Mouse (Mus musculus): ENCODE results near the gene Sprr2a2.
"Not testable (repeated sequence)": the region's sequence is repeated elsewhere in the genome, so short reads cannot be mapped to it uniquely, and the experiment has no call there.

Sprr2a2 gene

DNA sequence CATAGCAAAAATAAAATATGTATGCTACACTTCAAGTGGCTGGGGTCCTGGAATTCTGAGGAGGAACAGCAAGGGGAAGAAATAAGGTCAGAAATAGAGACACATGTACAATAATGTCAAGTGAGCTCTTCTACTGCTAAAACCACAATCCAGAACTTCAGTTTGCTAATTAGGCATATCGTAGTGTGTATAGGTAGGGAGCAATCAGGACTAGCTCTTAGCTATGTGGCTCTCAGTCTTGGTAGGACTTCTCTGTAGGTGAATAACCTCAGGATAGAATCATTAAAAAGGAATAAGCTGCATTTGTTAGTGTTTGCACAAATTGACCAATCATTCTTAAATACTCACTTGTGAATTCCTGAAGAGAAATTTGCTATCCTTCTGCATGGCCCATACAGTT, 58.3 kb downstream of the Sprr2a2 start:
- DNase-seq (ENCODE audit: low spot score), result not testable (repeated sequence)

DNA sequence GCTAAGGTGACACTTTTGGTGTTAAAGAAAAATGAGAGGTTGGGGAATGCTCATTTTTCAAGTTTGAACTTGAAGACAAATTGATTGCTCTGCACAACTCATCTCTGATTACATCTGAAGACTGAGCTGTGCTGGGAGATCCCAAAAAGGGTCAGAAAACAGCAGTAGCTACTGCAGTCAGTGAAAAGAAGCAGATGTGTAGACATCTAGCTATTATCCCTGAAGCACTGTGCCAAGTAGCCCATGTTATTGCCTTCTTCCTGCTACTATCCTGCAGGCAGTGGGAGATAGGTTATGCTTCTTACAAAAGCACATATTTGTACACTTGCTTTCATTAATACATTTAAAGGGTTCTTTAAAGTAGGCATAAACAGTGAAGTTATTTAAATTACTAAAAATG, 63.9 kb downstream of the Sprr2a2 start:
- DNase-seq (ENCODE audit: low spot score), result not testable (repeated sequence)

DNA sequence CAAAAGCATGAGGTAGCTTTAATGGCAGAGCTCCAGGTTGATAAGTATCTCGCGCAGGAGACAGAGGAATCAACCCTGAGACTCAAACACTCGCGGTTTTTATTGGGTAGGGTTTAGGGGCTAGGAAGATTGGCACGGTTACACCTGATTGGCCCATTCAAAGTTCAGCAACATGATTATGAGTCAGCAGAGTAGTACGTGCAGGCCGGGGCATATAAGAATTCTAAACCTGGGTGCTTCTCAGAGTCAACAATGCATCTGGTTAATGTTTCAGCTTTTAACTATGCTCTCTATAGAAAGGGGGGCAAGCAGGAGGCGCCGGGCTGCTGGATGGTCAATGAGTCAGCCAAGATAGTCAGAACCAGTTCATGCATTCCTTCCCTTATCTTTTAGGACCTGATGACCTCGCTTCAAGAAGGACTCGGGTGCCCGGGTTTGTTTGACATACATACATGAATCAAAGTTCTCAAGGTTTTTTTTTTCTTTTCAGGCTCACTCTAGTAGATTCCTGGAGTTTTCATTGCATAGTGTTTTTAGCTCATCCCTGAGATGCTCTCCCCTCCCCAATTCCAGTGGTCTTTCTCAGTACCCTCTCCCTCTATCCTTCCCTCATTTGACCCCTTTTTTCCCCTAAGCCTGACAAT, 65.4 kb downstream of the Sprr2a2 start:
- not testable (repeated sequence) for DNase-seq (ENCODE audit: low spot score)

DNA sequence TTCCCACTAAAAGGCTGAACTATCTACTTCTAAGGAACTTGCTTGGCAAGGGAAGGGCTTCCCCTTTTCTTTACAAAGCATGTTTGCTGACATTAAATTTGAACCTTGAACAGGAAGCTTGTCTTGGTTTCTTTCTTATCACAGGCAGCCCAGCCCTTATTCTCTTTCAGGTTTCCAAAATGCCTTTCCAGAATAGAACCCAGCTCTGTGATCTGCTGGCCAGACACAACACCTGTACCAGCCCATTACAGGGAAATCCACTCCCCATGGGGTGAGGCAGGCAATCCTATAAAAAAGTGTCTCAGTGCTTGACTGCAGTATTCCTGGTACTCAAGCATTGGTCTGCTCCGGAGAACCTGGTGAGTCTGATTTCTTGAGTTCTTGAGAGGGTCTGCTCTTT, 69.4 kb downstream of the Sprr2a2 start, which contains the start of gene Sprr2a3:
TSS of gene Sprr2a3 (plus strand) at position 317 of the 400 bp plus-strand sequence.
- DNase-seq (ENCODE audit: low spot score), result not testable (repeated sequence)

DNA sequence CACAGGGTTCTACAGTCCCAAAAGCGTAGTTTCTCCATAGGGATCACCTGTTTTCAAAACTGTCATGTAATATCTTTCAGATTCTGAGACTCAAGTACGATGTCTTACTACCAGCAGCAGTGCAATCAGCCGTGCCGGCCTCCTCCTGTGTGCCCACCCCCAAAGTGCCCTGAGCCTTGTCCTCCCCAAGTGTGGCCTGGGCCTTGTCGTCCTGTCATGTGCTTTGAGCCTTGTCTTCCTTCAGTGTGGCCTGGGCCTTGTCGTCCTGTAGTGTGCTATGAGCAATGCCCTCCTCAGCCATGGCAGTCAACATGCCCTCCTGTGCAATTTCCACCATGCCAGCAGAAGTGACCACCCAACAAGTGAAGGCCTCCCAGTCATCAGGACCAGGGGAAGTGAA, 72.8 kb downstream of the Sprr2a2 start:
- DNase-seq (ENCODE audit: low spot score), result not testable (repeated sequence)

Measured in embryo, embryonic 10 days (tissue).